Mouse (Mus musculus) heart, embryonic 14.5 days (tissue): Measurements from ENCODE around the gene Ppp6r2. TPM values are rescaled to one million over a fixed set of nuclear protein-coding genes. Genes with fewer than 3 reads are reported as not detected.

Experiments
- ATAC-seq: fragments of 200-750 bp; cut with Nextera tagmentation; 2 replicates; pipeline ENCODE4 v1.8.0; 2017; ENCODE audit warnings: low read depth, moderate TSS enrichment; ENCODE audit not compliant: insufficient number of reproducible peaks, insufficient read depth, low FRiP score
- H3K27ac ChIP-seq, 2 experiments: fragments of 200-500 bp in 1 of 2; fragments of 300-500 bp in 1 of 2; sonication (generic) in 1 of 2; replicated peaks in 1 of 2; 2 replicates each; pipeline ENCODE4 v1.5.1; 2012 to 2014; ENCODE audit warnings: low read depth in 2 of 2, low read length in 2 of 2, control low read depth in 1 of 2, mild to moderate bottlenecking in 1 of 2, mixed read lengths in 1 of 2; ENCODE audit not compliant: control insufficient read depth in 1 of 2, insufficient read depth in 1 of 2
- H3K27me3 ChIP-seq: fragments of 300-500 bp; sonication (generic); 2 replicates; pipeline ENCODE4 v1.6.1; 2014; ENCODE audit warnings: mild to moderate bottlenecking, low read length, control low read depth; ENCODE audit not compliant: control insufficient read depth, insufficient read depth
- H3K36me3 ChIP-seq: fragments of 300-500 bp; sonication (generic); 2 replicates; pipeline ENCODE4 v1.6.1; 2014; ENCODE audit warnings: mild to moderate bottlenecking, control low read depth, low read length, mixed read lengths; ENCODE audit not compliant: control insufficient read depth, insufficient read depth
- H3K4me1 ChIP-seq, 2 experiments: fragments of 200-500 bp in 1 of 2; fragments of 300-500 bp in 1 of 2; sonication (generic) in 1 of 2; 2 replicates each; pipeline ENCODE4 v1.6.1; 2012 to 2014; ENCODE audit warnings: low read length in 2 of 2, control low read depth in 1 of 2, mixed read lengths in 1 of 2; ENCODE audit not compliant: control insufficient read depth in 2 of 2, insufficient read depth in 2 of 2
- H3K4me2 ChIP-seq: fragments of 300-500 bp; sonication (generic); 2 replicates; pipeline ENCODE4 v1.6.1; 2014; ENCODE audit warnings: mild to moderate bottlenecking, low read length
- H3K4me3 ChIP-seq, 2 experiments: fragments of 200-500 bp in 1 of 2; fragments of 300-500 bp in 1 of 2; sonication (generic) in 1 of 2; 2 replicates each; pipeline ENCODE4 v1.5.1; 2012 to 2014; ENCODE audit warnings: low read length in 2 of 2, mild to moderate bottlenecking in 2 of 2, control low read depth in 1 of 2, low read depth in 1 of 2, moderate library complexity in 1 of 2; ENCODE audit not compliant: control insufficient read depth in 1 of 2, insufficient read depth in 1 of 2
- H3K9ac ChIP-seq: fragments of 300-500 bp; sonication (generic); 2 replicates; pipeline ENCODE4 v1.6.1; 2014; ENCODE audit warnings: mild to moderate bottlenecking, low read length
- H3K9me3 ChIP-seq: fragments of 300-500 bp; sonication (generic); 2 replicates; pipeline ENCODE4 v1.6.1; 2016; ENCODE audit warnings: low read length, control low read depth; ENCODE audit not compliant: control insufficient read depth
- WGBS: fragments of 180-500 bp; shearing (Covaris S2); extraction: QIAGEN DNeasy Blood & Tissue Kit; methylation state at CpG from one replicate; pipeline ENCODE4 v1.1.7; 2014; 5-methylcytosine and 5-hydroxymethylcytosine counted together
- polyA plus RNA-seq: library from polyadenylated mRNA; unstranded; fragments of >200 nt; fragmentation: Nextera tagmentation; extraction: Ambion mirVana; gene quantifications from 2 replicates; pipeline ENCODE4 v1.2.1, GENCODE M21; 2014

The Ppp6r2 gene
- polyA plus RNA-seq, 1 experiment from 2014 or later, result 22.9 TPM

GRCm38 (mm10) chr15:89182842-89183241 lies 28.5 kb upstream of the Ppp6r2 start:
- Histone ChIP-seq H3K9me3 (no peaks in the 10 kb centered on the region), H3K36me3 (peaks cover 22% of the 10 kb centered on the region), H3K9ac (no peak overlapping the region), H3K27ac (peak overlapping the region; percentile 59 to 96), H3K4me3 (no peak overlapping the region), H3K27me3 (no peaks in the 10 kb centered on the region), H3K4me2 (no peak overlapping the region), H3K4me1 (peaks cover 27 to 36% of the 10 kb centered on the region in 2 experiments)
- no peak for ATAC-seq
- 63% methylated on average over 5 of the region's 5 CpGs for WGBS

GRCm38 (mm10) chr15:89184141-89184936 lies 27.0 kb upstream of the Ppp6r2 start:
- Histone ChIP-seq H3K9me3 (no peaks in the 10 kb centered on the region), H3K27ac (no peak overlapping the region), H3K4me2 (no peak overlapping the region), H3K36me3 (peaks cover 34% of the 10 kb centered on the region), H3K4me3 (no peak overlapping the region), H3K27me3 (no peaks in the 10 kb centered on the region), H3K9ac (no peak overlapping the region), H3K4me1 (peaks cover 13 to 21% of the 10 kb centered on the region in 2 experiments)
- WGBS, result 72% methylated on average over 5 of the region's 5 CpGs
- no peak for ATAC-seq

- Histone ChIP-seq H3K9me3 (no peaks in the 10 kb centered on the region), H3K4me3 (no peak overlapping the region), H3K27me3 (no peaks in the 10 kb centered on the region), H3K36me3 (peaks cover 36% of the 10 kb centered on the region), H3K27ac (no peak overlapping the region), H3K4me2 (no peak overlapping the region), H3K4me1 (peaks cover 13 to 17% of the 10 kb centered on the region in 2 experiments), H3K9ac (no peak overlapping the region)
- 88% methylated on average over 5 of the region's 5 CpGs for WGBS
- ATAC-seq, result no peak
These were observed 26.5 kb upstream of the Ppp6r2 start for GRCm38 (mm10) chr15:89184937-89185227.

- Histone ChIP-seq H3K9me3 (no peaks in the 10 kb centered on the region), H3K4me2 (peak overlapping the region; percentile 83), H3K27ac (peak overlapping the region; percentile 97 to 99), H3K4me3 (peak overlapping the region in 1 of 2 experiments; percentile 96; a peak in 3 of 4 replicates), H3K27me3 (no peaks in the 10 kb centered on the region), H3K36me3 (0 out of 2 replicates have a peak, but pooled peaks cover under 1% of the 10 kb centered on the region), H3K4me1 (peaks cover 8 to 15% of the 10 kb centered on the region in 2 experiments), H3K9ac (peak overlapping the region; percentile 99)
- 30% methylated on average over 6 of the region's 6 CpGs for WGBS
- ATAC-seq, result no peak
These were observed 16.1 kb upstream of the Ppp6r2 start for GRCm38 (mm10) chr15:89195261-89195681.

GRCm38 (mm10) chr15:89195690-89196312 lies 15.6 kb upstream of the Ppp6r2 start:
- under 1% methylated on average over 23 of the region's 25 CpGs for WGBS
- peak overlapping the region; percentile 92 to 96 for H3K4me3 ChIP-seq
- peak overlapping the region; percentile 99 for H3K9ac ChIP-seq
- ATAC-seq, result peak; percentile 93
- peaks cover 8 to 15% of the 10 kb centered on the region in 2 experiments for H3K4me1 ChIP-seq
- no peaks in the 10 kb centered on the region for H3K9me3 ChIP-seq
- no peaks in the 10 kb centered on the region for H3K27me3 ChIP-seq
- no peaks in the 10 kb centered on the region for H3K36me3 ChIP-seq
- peak overlapping the region; percentile 83 for H3K4me2 ChIP-seq
- peak overlapping the region; percentile 97 to 99 for H3K27ac ChIP-seq

GRCm38 (mm10) chr15:89196313-89196706 lies 15.0 kb upstream of the Ppp6r2 start, which contains the start of gene Dennd6b:
Gene Dennd6b (minus strand): TSS chr15:89196496.
- peaks cover 8 to 15% of the 10 kb centered on the region in 2 experiments for H3K4me1 ChIP-seq
- peak within 1 kb of the TSS; percentile 83 for H3K4me2 ChIP-seq
- under 1% methylated on average over 34 of the region's 38 CpGs for WGBS
- peak within 1 kb of the TSS; percentile 99 for H3K9ac ChIP-seq
- no peaks in the 10 kb centered on the region for H3K9me3 ChIP-seq
- H3K27me3 ChIP-seq, result no peaks in the 10 kb centered on the region
- H3K27ac ChIP-seq, result peak within 1 kb of the TSS; percentile 97 to 99
- H3K4me3 ChIP-seq, result peak within 1 kb of the TSS; percentile 92 to 96
- peak; percentile 98 for ATAC-seq
- H3K36me3 ChIP-seq, result no peaks in the 10 kb centered on the region

GRCm38 (mm10) chr15:89197056-89197455 lies 14.3 kb upstream of the Ppp6r2 start:
- H3K9ac ChIP-seq, result peak overlapping the region; percentile 99
- peaks cover 8 to 15% of the 10 kb centered on the region in 2 experiments for H3K4me1 ChIP-seq
- peak overlapping the region; percentile 83 for H3K4me2 ChIP-seq
- H3K36me3 ChIP-seq, result no peaks in the 10 kb centered on the region
- H3K9me3 ChIP-seq, result no peaks in the 10 kb centered on the region
- H3K27me3 ChIP-seq, result no peaks in the 10 kb centered on the region
- ATAC-seq, result no peak
- peak overlapping the region in 1 of 2 experiments; percentile 99; a peak in 2 of 4 replicates for H3K27ac ChIP-seq
- peak overlapping the region; percentile 92 to 96 for H3K4me3 ChIP-seq
- 71% methylated on average over 15 of the region's 15 CpGs for whole genome bisulfite sequencing
